Mouse (Mus musculus) CH12F3 (cell line): ENCODE measurements around the gene Dnttip1.

Source experiments
- in situ Hi-C: fragments of 300-500 bp; cut with MboI; formaldehyde crosslinking; loops from 2 replicates; pipeline ENCODE4 v1.14.3; 2020; ENCODE audit warnings: low sequenced_read_pairs

The Dnttip1 gene

GRCm38 (mm10) chr2:164752454-164752853, 6.7 kb downstream of the Dnttip1 start:
- in situ Hi-C loops: no loop called here

GRCm38 (mm10) chr2:164754105-164754504, 8.3 kb downstream of the Dnttip1 start:
- in situ Hi-C loops: no loop called here

GRCm38 (mm10) chr2:164754800-164755199, 9.0 kb downstream of the Dnttip1 start:
- in situ Hi-C loops: no loop called here

GRCm38 (mm10) chr2:164757841-164758240, 12.1 kb downstream of the Dnttip1 start:
- in situ Hi-C loops: no loop called here

- in situ Hi-C loops: no loop called here
Observed at GRCm38 (mm10) chr2:164758692-164759091, 12.9 kb downstream of the Dnttip1 start.

GRCm38 (mm10) chr2:164760059-164760833, 14.5 kb downstream of the Dnttip1 start:
- in situ Hi-C loops: no loop called here

- in situ Hi-C loops: no loop called here
Observed at GRCm38 (mm10) chr2:164761502-164761901, 15.7 kb downstream of the Dnttip1 start.

GRCm38 (mm10) chr2:164761971-164762370, 16.2 kb downstream of the Dnttip1 start:
- in situ Hi-C loops: no loop called here

GRCm38 (mm10) chr2:164762593-164762992, 16.8 kb downstream of the Dnttip1 start:
- in situ Hi-C loops: no loop called here

- in situ Hi-C loops: no loop called here
Observed at GRCm38 (mm10) chr2:164765841-164766240, 20.1 kb downstream of the Dnttip1 start.

GRCm38 (mm10) chr2:164767812-164768540, 22.2 kb downstream of the Dnttip1 start:
- in situ Hi-C loops: no loop called here

- in situ Hi-C loops: no loop called here
Observed at GRCm38 (mm10) chr2:164769258-164770037, 23.7 kb downstream of the Dnttip1 start, which contains the start of gene Ube2c. Gene Ube2c, plus strand, starts transcription at chr2:164769898.

GRCm38 (mm10) chr2:164770279-164770678, 24.5 kb downstream of the Dnttip1 start:
- in situ Hi-C loops: no loop called here

GRCm38 (mm10) chr2:164771123-164771522, 25.3 kb downstream of the Dnttip1 start:
- in situ Hi-C loops: no loop called here

GRCm38 (mm10) chr2:164773229-164773988, 27.6 kb downstream of the Dnttip1 start:
- in situ Hi-C loops: no loop called here

GRCm38 (mm10) chr2:164773989-164774364, 28.2 kb downstream of the Dnttip1 start:
- in situ Hi-C loops: no loop called here

- in situ Hi-C loops: no loop called here
Observed at GRCm38 (mm10) chr2:164776130-164776529, 30.3 kb downstream of the Dnttip1 start.

GRCm38 (mm10) chr2:164776801-164777200, 31.0 kb downstream of the Dnttip1 start:
- in situ Hi-C loops: no loop called here

- in situ Hi-C loops: no loop called here
Observed at GRCm38 (mm10) chr2:164777246-164778014, 31.6 kb downstream of the Dnttip1 start.

- in situ Hi-C loops: no loop called here
Observed at GRCm38 (mm10) chr2:164778015-164778287, 32.2 kb downstream of the Dnttip1 start.
